Mouse (Mus musculus): ENCODE results near the gene Kcnt2.

The Kcnt2 gene

GRCm38 (mm10) chr1:140578607-140579006 is 332.6 kb downstream of the Kcnt2 start:
- WGBS, result 86% methylated on average over 3 of the region's 3 CpGs

GRCm38 (mm10) chr1:140588302-140588701 is 342.3 kb downstream of the Kcnt2 start:
- WGBS, result 74% methylated on average over 3 of the region's 3 CpGs

- 97% methylated on average over 4 of the region's 4 CpGs for WGBS
Observed at GRCm38 (mm10) chr1:140608765-140609297, 362.9 kb downstream of the Kcnt2 start.

GRCm38 (mm10) chr1:140613101-140613500 is 367.1 kb downstream of the Kcnt2 start:
- 73% methylated on average over 1 of the region's 1 CpGs for WGBS

- 71% methylated on average over 2 of the region's 2 CpGs for WGBS
Observed at GRCm38 (mm10) chr1:140614840-140615239, 368.9 kb downstream of the Kcnt2 start.

- WGBS, result 51% methylated on average over 3 of the region's 3 CpGs
Observed at GRCm38 (mm10) chr1:140659607-140660340, 413.8 kb downstream of the Kcnt2 start.

GRCm38 (mm10) chr1:140660751-140661403 is 414.9 kb downstream of the Kcnt2 start:
- WGBS, result 11% methylated on average over 12 of the region's 12 CpGs

GRCm38 (mm10) chr1:140661404-140661787 is 415.4 kb downstream of the Kcnt2 start:
- 5% methylated on average over 3 of the region's 3 CpGs for whole genome bisulfite sequencing

Data from cerebral cortex, adult 2 months (tissue).